Comparison of ENCODE assay signal across 23 mouse cellular contexts in the genomic region with DNA sequence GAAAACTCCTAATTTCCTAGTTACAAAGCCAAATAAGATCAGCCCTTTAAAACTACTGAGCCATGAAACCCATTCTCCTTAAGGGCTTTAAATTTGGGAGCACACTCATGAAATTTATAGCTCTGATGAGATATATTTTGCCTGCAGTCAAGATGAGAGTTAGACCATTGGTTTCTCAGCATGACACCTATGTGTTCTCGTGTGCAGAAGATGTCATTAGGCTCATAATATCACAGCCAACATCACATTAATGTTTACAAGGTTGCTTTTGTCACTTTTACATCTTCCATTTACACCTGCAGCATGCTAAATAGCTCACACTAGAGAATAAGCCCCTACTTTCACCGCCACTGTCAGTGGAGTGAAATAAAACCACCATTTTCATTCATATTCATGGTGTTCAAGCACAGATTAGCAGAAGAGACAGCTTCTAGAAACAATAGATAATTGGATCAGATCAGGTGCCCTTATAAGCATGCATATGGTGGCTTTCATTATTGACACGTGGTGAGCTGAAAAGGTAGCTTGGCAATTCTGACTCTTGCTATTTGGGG.
A peak's percentile ranks its signal among the peaks of the same experiment; 100 is the strongest.
DNase-seq lines count a peak whose midpoint lies in the region; ATAC-seq and TF ChIP-seq lines count a peak whose summit lies in the region.
"Had no signal": no experiment of that assay in that cellular context is flagged by ENCODE, and none has a peak within 500 bp of the region (broad histone marks: within the 10 kb centered on the region; RNA-seq: fewer than 3 reads in every experiment).

No protein-coding gene starts in this region.

- H3K36me3 ChIP-seq in forebrain, embryonic 12.5 days (replicated peaks), result no peaks in the 10 kb centered on the region
- H3K36me3 ChIP-seq in forebrain, embryonic 15.5 days, result no peaks in the 10 kb centered on the region
- no peaks in the 10 kb centered on the region for H3K36me3 ChIP-seq in hindbrain, embryonic 13.5 days
- H3K36me3 ChIP-seq in hindbrain, embryonic 10.5 days, result no peaks in the 10 kb centered on the region
- H3K36me3 ChIP-seq in midbrain, embryonic 16.5 days (ENCODE audit: control insufficient read depth, insufficient read depth, low read length), result no peaks in the 10 kb centered on the region
- H3K36me3 ChIP-seq in midbrain, postnatal 0 days (ENCODE audit: insufficient read depth, low read length), result no peaks in the 10 kb centered on the region
- no peaks in the 10 kb centered on the region for H3K36me3 ChIP-seq in neural tube, embryonic 14.5 days (ENCODE audit: control insufficient read depth, insufficient read depth, low read length)
- H3K36me3 ChIP-seq: embryonic facial prominence, embryonic 13.5 days; G1E; heart, embryonic 10.5 days had no signal

- H3K27ac ChIP-seq in forebrain, embryonic 12.5 days, result no peak overlapping the region
- no peak overlapping the region for H3K27ac ChIP-seq in forebrain, embryonic 15.5 days (replicated peaks)
- H3K27ac ChIP-seq in hindbrain, embryonic 13.5 days, result peak overlapping the region; percentile 77
- no peak overlapping the region for H3K27ac ChIP-seq in hindbrain, embryonic 10.5 days
- no peak overlapping the region for H3K27ac ChIP-seq in midbrain, embryonic 16.5 days (ENCODE audit: low read length)
- no peak overlapping the region for H3K27ac ChIP-seq in midbrain, postnatal 0 days (ENCODE audit: low read depth, low read length)
- H3K27ac ChIP-seq in neural tube, embryonic 14.5 days (ENCODE audit: low read depth, low read length), result peak overlapping the region; percentile 16; the same call in 1 of the 2 replicates
- H3K27ac ChIP-seq: embryonic facial prominence, embryonic 13.5 days; heart, embryonic 10.5 days had no signal

- 0 out of 2 replicates have a peak, but pooled peaks cover 5% of the 10 kb centered on the region for H3K4me1 ChIP-seq in forebrain, embryonic 12.5 days
- 0 out of 2 replicates have a peak, but pooled peaks cover 4% of the 10 kb centered on the region for H3K4me1 ChIP-seq in forebrain, embryonic 15.5 days
- peaks cover 7% of the 10 kb centered on the region; the same call in 1 of the 2 replicates for H3K4me1 ChIP-seq in hindbrain, embryonic 13.5 days (replicated peaks)
- no peaks in the 10 kb centered on the region for H3K4me1 ChIP-seq in hindbrain, embryonic 10.5 days (replicated peaks)
- peaks cover 3% of the 10 kb centered on the region; the same call in 1 of the 2 replicates for H3K4me1 ChIP-seq in midbrain, embryonic 16.5 days (ENCODE audit: control insufficient read depth, insufficient read depth, low read length)
- no peaks in the 10 kb centered on the region for H3K4me1 ChIP-seq in midbrain, postnatal 0 days (ENCODE audit: insufficient read depth, low read length)
- H3K4me1 ChIP-seq in neural tube, embryonic 14.5 days (ENCODE audit: control insufficient read depth, insufficient read depth, low read length), result no peaks in the 10 kb centered on the region; the same call in 1 of the 2 replicates
- H3K4me1 ChIP-seq: embryonic facial prominence, embryonic 13.5 days; heart, embryonic 10.5 days had no signal

- ATAC-seq in forebrain, embryonic 12.5 days (ENCODE audit: low FRiP score), result 0 out of 2 replicates have a peak, but pooled peaks have one; percentile 36
- ATAC-seq in forebrain, embryonic 15.5 days (replicated peaks), result no peak
- peak; percentile 32 for ATAC-seq in hindbrain, embryonic 13.5 days (ENCODE audit: low FRiP score)
- ATAC-seq in midbrain, embryonic 16.5 days, result peak; percentile 68; the same call in 1 of the 2 replicates
- ATAC-seq in midbrain, postnatal 0 days (ENCODE audit: low FRiP score), result no peak
- ATAC-seq in neural tube, embryonic 14.5 days (ENCODE audit: low read depth), result peak; percentile 82
- ATAC-seq: CD4-positive, CD25-positive, alpha-beta regulatory T cell, adult 4 months; inflammation-experienced regulatory T-cells, adult 6 months; intestine, postnatal 0 days had no signal

- no peak overlapping the region for H3K4me2 ChIP-seq in forebrain, embryonic 12.5 days
- H3K4me2 ChIP-seq in forebrain, embryonic 15.5 days (replicated peaks), result no peak overlapping the region
- no peak overlapping the region for H3K4me2 ChIP-seq in hindbrain, embryonic 13.5 days
- no peak overlapping the region for H3K4me2 ChIP-seq in midbrain, embryonic 16.5 days (ENCODE audit: low read length)
- no peak overlapping the region for H3K4me2 ChIP-seq in midbrain, postnatal 0 days (ENCODE audit: low read depth, low read length, poor library complexity, severe bottlenecking)
- no peak overlapping the region for H3K4me2 ChIP-seq in neural tube, embryonic 14.5 days (ENCODE audit: low read depth, low read length)
- H3K4me2 ChIP-seq: embryonic facial prominence, embryonic 13.5 days had no signal

- no peaks in the 10 kb centered on the region for H3K27me3 ChIP-seq in forebrain, embryonic 12.5 days
- H3K27me3 ChIP-seq in forebrain, embryonic 15.5 days, result no peaks in the 10 kb centered on the region
- H3K27me3 ChIP-seq in hindbrain, embryonic 13.5 days, result no peaks in the 10 kb centered on the region
- H3K27me3 ChIP-seq in hindbrain, embryonic 10.5 days (ENCODE audit: insufficient read depth, poor library complexity, severe bottlenecking), result no peaks in the 10 kb centered on the region
- H3K27me3 ChIP-seq in midbrain, embryonic 16.5 days (ENCODE audit: control insufficient read depth, insufficient read depth, low read depth, low read length), result no peaks in the 10 kb centered on the region
- no peaks in the 10 kb centered on the region for H3K27me3 ChIP-seq in midbrain, postnatal 0 days (ENCODE audit: insufficient read depth, low read length)
- no peaks in the 10 kb centered on the region for H3K27me3 ChIP-seq in neural tube, embryonic 14.5 days (ENCODE audit: control insufficient read depth, insufficient read depth, low read length)
- H3K27me3 ChIP-seq: embryonic facial prominence, embryonic 13.5 days had no signal

- H3K4me3 ChIP-seq in forebrain, embryonic 12.5 days (replicated peaks), result no peak overlapping the region
- H3K4me3 ChIP-seq in forebrain, embryonic 15.5 days, result no peak overlapping the region
- H3K4me3 ChIP-seq in hindbrain, embryonic 13.5 days, result no peak overlapping the region
- no peak overlapping the region for H3K4me3 ChIP-seq in hindbrain, embryonic 10.5 days
- H3K4me3 ChIP-seq in midbrain, embryonic 16.5 days (ENCODE audit: low read depth, low read length), result no peak overlapping the region
- H3K4me3 ChIP-seq in midbrain, postnatal 0 days (ENCODE audit: low read depth, low read length), result no peak overlapping the region
- H3K4me3 ChIP-seq in neural tube, embryonic 14.5 days (ENCODE audit: low read depth, low read length), result no peak overlapping the region
- H3K4me3 ChIP-seq: embryonic facial prominence, embryonic 13.5 days; heart, embryonic 10.5 days had no signal

- no peak overlapping the region for H3K9ac ChIP-seq in forebrain, embryonic 12.5 days
- no peak overlapping the region for H3K9ac ChIP-seq in forebrain, embryonic 15.5 days (replicated peaks)
- no peak overlapping the region for H3K9ac ChIP-seq in hindbrain, embryonic 13.5 days
- H3K9ac ChIP-seq in midbrain, embryonic 16.5 days (ENCODE audit: low read depth, low read length), result no peak overlapping the region
- no peak overlapping the region for H3K9ac ChIP-seq in midbrain, postnatal 0 days (replicated peaks; ENCODE audit: low read length, poor library complexity, severe bottlenecking)
- H3K9ac ChIP-seq in neural tube, embryonic 14.5 days (replicated peaks; ENCODE audit: low read depth, low read length), result no peak overlapping the region
- H3K9ac ChIP-seq: embryonic facial prominence, embryonic 13.5 days had no signal

- 28% methylated on average over 3 of the region's 3 CpGs for WGBS in forebrain, embryonic 12.5 days
- WGBS in forebrain, embryonic 15.5 days, result 28% methylated on average over 3 of the region's 3 CpGs
- 37% methylated on average over 3 of the region's 3 CpGs for WGBS in hindbrain, embryonic 13.5 days
- WGBS in hindbrain, embryonic 10.5 days, result 67% methylated on average over 3 of the region's 3 CpGs
- 27% methylated on average over 3 of the region's 3 CpGs for WGBS in midbrain, embryonic 16.5 days
- 31% methylated on average over 3 of the region's 3 CpGs for WGBS in midbrain, postnatal 0 days
- 26% methylated on average over 3 of the region's 3 CpGs for WGBS in neural tube, embryonic 14.5 days

- H3K9me3 ChIP-seq in forebrain, embryonic 12.5 days, result no peaks in the 10 kb centered on the region
- no peaks in the 10 kb centered on the region for H3K9me3 ChIP-seq in forebrain, embryonic 15.5 days
- no peaks in the 10 kb centered on the region for H3K9me3 ChIP-seq in hindbrain, embryonic 13.5 days
- H3K9me3 ChIP-seq in hindbrain, embryonic 10.5 days, result no peaks in the 10 kb centered on the region
- no peaks in the 10 kb centered on the region for H3K9me3 ChIP-seq in midbrain, embryonic 16.5 days (replicated peaks; ENCODE audit: control insufficient read depth, low read length, poor library complexity, severe bottlenecking)
- no peaks in the 10 kb centered on the region for H3K9me3 ChIP-seq in midbrain, postnatal 0 days (ENCODE audit: low read length)
- H3K9me3 ChIP-seq in neural tube, embryonic 14.5 days (ENCODE audit: control insufficient read depth, low read length), result no peaks in the 10 kb centered on the region
- H3K9me3 ChIP-seq: embryonic facial prominence, embryonic 13.5 days; heart, embryonic 10.5 days had no signal

- no peak for DNase-seq in hindbrain, embryonic 10.5 days (ENCODE audit: low spot score)
- no peak for DNase-seq in midbrain, postnatal 0 days (ENCODE audit: low spot score)
- DNase-seq in kidney, postnatal 14 days, result no peak
- DNase-seq: adrenal gland, postnatal 10 days; B cell, adult 2 months; cerebellum, adult 11-12 months; cerebellum, adult 9-10 months; cerebellum, postnatal 25 days; gastrocnemius, postnatal 10 days; heart, adult 18-20 months; heart, postnatal 10 days; heart, postnatal 4 days had no signal

- TF ChIP-seq CTCF in midbrain, postnatal 0 days (IDR thresholded peaks at IDR 0.05), result no peak

Comparison
In these comparisons a context has a peak if more than half of its experiments do, and no peak if none do; other contexts are left out.
1. ATAC-seq: peak in forebrain, embryonic 12.5 days (single experiment), hindbrain, embryonic 13.5 days (single experiment), midbrain, embryonic 16.5 days (single experiment) and neural tube, embryonic 14.5 days (single experiment); none in forebrain, embryonic 15.5 days (single experiment) and midbrain, postnatal 0 days (single experiment).
2. H3K27ac ChIP-seq: peak in hindbrain, embryonic 13.5 days (single experiment) and neural tube, embryonic 14.5 days (single experiment); none in forebrain, embryonic 12.5 days (single experiment), forebrain, embryonic 15.5 days (single experiment), hindbrain, embryonic 10.5 days (single experiment), midbrain, embryonic 16.5 days (single experiment) and midbrain, postnatal 0 days (single experiment).